Mouse (Mus musculus) G1E (cell line): ENCODE measurements around the gene Dlx5.

Source experiments
- CTCF ChIP-seq: IDR thresholded peaks from 2 replicates; pipeline ENCODE4 v1.5.1; 2012; ENCODE audit warnings: low read depth, low read length, inconsistent platforms, mixed read lengths
- GATA1 ChIP-seq: IDR thresholded peaks from 2 replicates; pipeline ENCODE4 v1.6.1; 2012; ENCODE audit warnings: borderline replicate concordance, low read length, inconsistent platforms, mixed read lengths
- TAL1 ChIP-seq: conservative IDR thresholded peaks from 2 replicates; pipeline ENCODE4 v1.6.1; 2012; ENCODE audit warnings: low read depth, low read length, inconsistent platforms, mixed read lengths

DNA sequence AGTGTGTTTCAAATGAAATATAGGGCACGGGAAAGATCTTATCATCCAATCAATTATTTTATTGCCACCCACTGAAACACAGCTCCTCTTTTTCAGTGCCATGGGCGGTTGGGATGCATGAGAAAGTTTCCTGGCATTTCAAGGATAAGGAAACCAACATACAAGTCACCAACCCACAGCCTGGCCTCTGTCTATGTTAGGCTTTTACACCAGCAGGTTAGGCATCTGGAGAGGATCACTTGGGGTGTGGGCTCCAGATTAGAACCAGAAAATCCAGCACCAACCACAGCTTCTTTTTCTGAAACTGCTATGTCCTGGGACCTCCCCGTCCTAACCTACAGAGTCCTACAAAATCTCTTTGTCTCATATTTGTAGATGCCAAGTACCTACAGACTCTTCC is 28.9 kb downstream of the Dlx5 start:
- TF ChIP-seq CTCF (no peak), GATA1 (no peak), TAL1 (no peak)
